Mouse (Mus musculus) stomach, postnatal 0 days (tissue): ENCODE results near the gene Kcnj6. TPM values are rescaled to one million over a fixed set of nuclear protein-coding genes. Genes with fewer than 3 reads are reported as not detected.

Experiments used
- ATAC-seq: fragments of 200-750 bp; cut with Nextera tagmentation; 2 replicates; pipeline ENCODE4 v1.8.0; 2017; ENCODE audit not compliant: low FRiP score, low TSS enrichment
- DNase-seq: peaks from one replicate; pipeline ENCODE4 v3.0.0-alpha.2; 2016; ENCODE audit warnings: low spot score
- H3K27ac ChIP-seq: fragments of 300-500 bp; sonication (generic); replicated peaks from 2 replicates; pipeline ENCODE4 v1.5.1; 2014; ENCODE audit warnings: mild to moderate bottlenecking, control low read depth
- H3K27me3 ChIP-seq: fragments of 300-500 bp; sonication (generic); 2 replicates; pipeline ENCODE4 v1.6.1; 2014; ENCODE audit warnings: low read length; ENCODE audit not compliant: control insufficient read depth, insufficient read depth
- H3K36me3 ChIP-seq: fragments of 300-500 bp; sonication (generic); 2 replicates; pipeline ENCODE4 v1.6.1; 2014; ENCODE audit warnings: low read length, mixed read lengths; ENCODE audit not compliant: control insufficient read depth, insufficient read depth
- H3K4me1 ChIP-seq: fragments of 300-500 bp; sonication (generic); replicated peaks from 2 replicates; pipeline ENCODE4 v1.6.1; 2014; ENCODE audit warnings: antibody characterized with exemption; ENCODE audit not compliant: control insufficient read depth, insufficient read depth
- H3K4me2 ChIP-seq: fragments of 300-500 bp; sonication (generic); replicated peaks from 2 replicates; pipeline ENCODE4 v1.6.1; 2014; ENCODE audit warnings: low read depth, mild to moderate bottlenecking, control low read depth, moderate library complexity
- H3K4me3 ChIP-seq: fragments of 300-500 bp; sonication (generic); 2 replicates; pipeline ENCODE4 v1.5.1; 2014; ENCODE audit warnings: low read depth, low read length, control low read depth
- H3K9ac ChIP-seq: fragments of 300-500 bp; sonication (generic); 2 replicates; pipeline ENCODE4 v1.6.1; 2014; ENCODE audit warnings: mild to moderate bottlenecking, low read length, control low read depth, mixed read lengths
- H3K9me3 ChIP-seq: fragments of 300-500 bp; sonication (generic); 2 replicates; pipeline ENCODE4 v1.6.1; 2016; ENCODE audit warnings: low read length; ENCODE audit not compliant: control insufficient read depth
- CTCF ChIP-seq: IDR thresholded peaks from 2 replicates; pipeline ENCODE4 v1.5.1; 2016; ENCODE audit warnings: antibody characterized with exemption, low read depth, mild to moderate bottlenecking, moderate library complexity
- EP300 ChIP-seq: optimal IDR thresholded peaks from 2 replicates; pipeline ENCODE3; 2016; ENCODE audit warnings: antibody characterized with exemption
- WGBS: fragments of 180-500 bp; shearing (Covaris S2); extraction: QIAGEN DNeasy Blood & Tissue Kit; methylation state at CpG from one replicate; pipeline ENCODE4 v1.1.7; 2014; 5-methylcytosine and 5-hydroxymethylcytosine counted together
- polyA plus RNA-seq: library from polyadenylated mRNA; unstranded; fragments of >200 nt; fragmentation: Nextera tagmentation; extraction: Ambion mirVana; gene quantifications from 2 replicates; pipeline ENCODE4 v1.2.1, GENCODE M21; 2015

Gene Kcnj6
- polyA plus RNA-seq, 1 experiment from 2014 or later, result not detected

GRCm38 (mm10) chr16:94925364-94925763, 72.1 kb downstream of the Kcnj6 start:
- TF ChIP-seq CTCF (no peak), EP300 (no peak)
- H3K4me2 ChIP-seq, result no peak overlapping the region
- H3K27me3 ChIP-seq, result no peaks in the 10 kb centered on the region
- H3K36me3 ChIP-seq, result no peaks in the 10 kb centered on the region
- ATAC-seq (no peak), DNase-seq (no peak)
- H3K9me3 ChIP-seq, result no peaks in the 10 kb centered on the region
- H3K27ac ChIP-seq, result no peak overlapping the region
- no peak overlapping the region for H3K4me3 ChIP-seq
- 28% methylated on average over 6 of the region's 6 CpGs for WGBS
- H3K4me1 ChIP-seq, result no peaks in the 10 kb centered on the region
- H3K9ac ChIP-seq, result no peak overlapping the region

GRCm38 (mm10) chr16:94919177-94919576, 78.3 kb downstream of the Kcnj6 start:
- ATAC-seq (no peak), DNase-seq (no peak)
- Histone ChIP-seq H3K36me3 (no peaks in the 10 kb centered on the region), H3K4me2 (no peak overlapping the region), H3K4me3 (no peak overlapping the region), H3K9me3 (no peaks in the 10 kb centered on the region), H3K27ac (no peak overlapping the region), H3K4me1 (no peaks in the 10 kb centered on the region), H3K9ac (no peak overlapping the region), H3K27me3 (no peaks in the 10 kb centered on the region)
- WGBS, result 78% methylated on average over 5 of the region's 5 CpGs
- TF ChIP-seq CTCF (no peak), EP300 (no peak)

DNA sequence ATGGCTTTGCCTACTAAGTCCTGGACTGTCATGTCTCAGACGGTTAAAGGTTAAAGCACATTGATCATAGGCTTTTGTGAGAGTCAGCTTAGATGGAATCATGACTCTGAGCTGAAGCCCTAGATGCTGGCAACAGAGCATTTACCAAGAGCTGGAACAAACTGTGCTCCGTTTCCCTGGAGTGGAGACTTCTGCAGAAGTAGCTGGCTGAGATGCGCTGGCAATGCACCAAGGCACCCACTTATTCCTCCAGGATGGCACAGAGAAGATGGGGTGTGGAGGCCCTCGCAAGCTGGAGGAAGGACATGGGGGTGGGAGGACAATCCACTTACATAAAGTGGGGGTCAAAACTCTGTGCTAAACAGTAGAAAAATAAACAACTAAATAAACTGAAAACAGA, 91.5 kb downstream of the Kcnj6 start:
- H3K27ac ChIP-seq, result no peak overlapping the region
- TF ChIP-seq EP300 (no peak), CTCF (no peak)
- no peak overlapping the region for H3K4me2 ChIP-seq
- H3K9ac ChIP-seq, result no peak overlapping the region
- H3K4me3 ChIP-seq, result no peak overlapping the region
- DNase-seq (no peak), ATAC-seq (no peak)
- no peaks in the 10 kb centered on the region for H3K9me3 ChIP-seq
- no peaks in the 10 kb centered on the region for H3K27me3 ChIP-seq
- no peaks in the 10 kb centered on the region for H3K36me3 ChIP-seq
- 85% methylated on average over 4 of the region's 4 CpGs for WGBS
- H3K4me1 ChIP-seq, result no peaks in the 10 kb centered on the region

DNA sequence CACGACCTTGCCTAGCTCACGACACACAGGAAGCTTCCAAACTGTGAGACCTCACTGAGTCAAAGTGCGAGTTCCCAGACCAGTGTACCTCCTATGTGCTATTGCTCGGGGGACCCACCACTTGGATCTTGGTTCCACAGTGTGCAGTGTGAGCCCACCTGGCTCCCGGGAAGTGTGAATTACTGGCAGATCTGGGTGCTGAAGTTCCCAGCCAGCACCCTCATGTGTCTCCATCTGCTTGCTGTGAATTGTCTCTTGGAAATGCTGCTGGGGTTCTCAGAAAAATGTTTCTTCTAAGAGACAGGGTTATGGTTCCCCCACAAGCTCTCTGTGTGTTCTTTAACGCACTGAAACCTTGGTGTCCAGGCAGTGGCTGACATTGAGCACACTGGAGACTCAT, 98.7 kb downstream of the Kcnj6 start:
- ATAC-seq (no peak), DNase-seq (no peak)
- WGBS, result 80% methylated on average over 6 of the region's 6 CpGs
- H3K9ac ChIP-seq, result no peak overlapping the region
- H3K9me3 ChIP-seq, result no peaks in the 10 kb centered on the region
- no peaks in the 10 kb centered on the region for H3K4me1 ChIP-seq
- H3K4me2 ChIP-seq, result no peak overlapping the region
- no peak overlapping the region for H3K4me3 ChIP-seq
- H3K27me3 ChIP-seq, result no peaks in the 10 kb centered on the region
- TF ChIP-seq EP300, result no peak
- TF ChIP-seq CTCF, result no peak
- no peaks in the 10 kb centered on the region for H3K36me3 ChIP-seq
- H3K27ac ChIP-seq, result no peak overlapping the region

GRCm38 (mm10) chr16:94892162-94892650, 105.3 kb downstream of the Kcnj6 start:
- Histone ChIP-seq H3K9ac (no peak overlapping the region), H3K27ac (no peak overlapping the region), H3K27me3 (no peaks in the 10 kb centered on the region), H3K9me3 (no peaks in the 10 kb centered on the region), H3K4me3 (no peak overlapping the region), H3K4me1 (no peaks in the 10 kb centered on the region), H3K4me2 (no peak overlapping the region), H3K36me3 (no peaks in the 10 kb centered on the region)
- 93% methylated on average over 4 of the region's 4 CpGs for WGBS
- no peak for TF ChIP-seq EP300
- TF ChIP-seq CTCF, result no peak
- no peak for ATAC-seq
- no peak for DNase-seq

- DNase-seq (no peak), ATAC-seq (no peak)
- Histone ChIP-seq H3K27me3 (no peaks in the 10 kb centered on the region), H3K4me3 (no peak overlapping the region), H3K4me1 (no peaks in the 10 kb centered on the region), H3K9ac (no peak overlapping the region), H3K27ac (no peak overlapping the region), H3K4me2 (no peak overlapping the region), H3K36me3 (no peaks in the 10 kb centered on the region), H3K9me3 (no peaks in the 10 kb centered on the region)
- TF ChIP-seq EP300 (no peak), CTCF (no peak)
- 57% methylated on average over 6 of the region's 6 CpGs for WGBS
Measured at GRCm38 (mm10) chr16:94890581-94890980, 106.9 kb downstream of the Kcnj6 start.
